Mouse (Mus musculus): ENCODE results near the gene Sh3pxd2b. TPM values are rescaled to one million over a fixed set of nuclear protein-coding genes. Genes with fewer than 3 reads are reported as not detected.

Sh3pxd2b gene
- total and polyA plus RNA-seq, 2 experiments from 2014 or later, result 7.4 to 35.9 TPM

- Histone ChIP-seq H3K4me1 (ENCODE audit: insufficient read depth) (peaks cover 17% of the 10 kb centered on the region), H3K36me3 (ENCODE audit: insufficient read depth) (peaks cover 7% of the 10 kb centered on the region; the same call in 1 of the 2 replicates), H3K9ac (0 out of 2 replicates have a peak overlapping the region, but pooled peaks have one; percentile 11), H3K4me2 (ENCODE audit: low read depth) (peak overlapping the region; percentile 65), H3K4me3 (ENCODE audit: low read depth, low read length) (no peak overlapping the region), H3K27ac (ENCODE audit: low read depth, low read length) (peak overlapping the region; percentile 24; the same call in 1 of the 2 replicates), H3K27me3 (ENCODE audit: insufficient read depth, low read length) (no peaks in the 10 kb centered on the region), H3K9me3 (ENCODE audit: low read length) (no peaks in the 10 kb centered on the region)
- DNase-seq (no peak), ATAC-seq (peak; percentile 12)
- no peak for TF ChIP-seq CTCF (IDR thresholded peaks at IDR 0.05; ENCODE audit: low read depth)
- WGBS, result 57% methylated on average over 13 of the region's 13 CpGs
These were observed 1.8 kb downstream of the Sh3pxd2b start for GRCm38 (mm10) chr11:32349284-32349953.

DNA sequence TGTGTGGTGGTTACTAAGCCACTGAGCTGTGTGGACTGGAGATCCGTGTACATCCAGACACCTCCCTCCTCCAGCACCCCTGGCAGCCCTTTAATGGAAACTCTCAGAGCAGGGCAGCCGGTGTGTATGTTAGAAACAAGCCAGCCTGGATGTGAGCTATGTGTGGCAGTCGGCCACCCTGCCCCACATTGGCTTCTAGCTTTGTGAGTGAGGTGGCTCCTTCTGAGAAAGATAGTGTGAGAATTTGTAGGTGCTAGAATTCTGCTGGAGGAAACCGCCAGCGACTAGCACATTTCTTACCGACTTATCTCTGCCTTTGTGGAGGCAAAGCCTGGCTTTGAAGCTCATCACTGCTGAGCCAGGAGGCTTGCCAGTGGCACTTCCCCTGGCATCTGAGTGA is 5.3 kb downstream of the Sh3pxd2b start:
- Histone ChIP-seq H3K36me3 (ENCODE audit: insufficient read depth) (peaks cover 7% of the 10 kb centered on the region; the same call in 1 of the 2 replicates), H3K9ac (no peak overlapping the region), H3K9me3 (ENCODE audit: low read length) (no peaks in the 10 kb centered on the region), H3K4me1 (ENCODE audit: insufficient read depth) (peaks cover 17% of the 10 kb centered on the region), H3K27ac (ENCODE audit: low read depth, low read length) (no peak overlapping the region), H3K4me2 (ENCODE audit: low read depth) (no peak overlapping the region), H3K4me3 (ENCODE audit: low read depth, low read length) (no peak overlapping the region), H3K27me3 (ENCODE audit: insufficient read depth, low read length) (no peaks in the 10 kb centered on the region)
- no peak for DNase-seq
- peak; percentile 24 for ATAC-seq
- TF ChIP-seq CTCF (IDR thresholded peaks at IDR 0.05; ENCODE audit: low read depth), result no peak
- 52% methylated on average over 6 of the region's 6 CpGs for WGBS

GRCm38 (mm10) chr11:32355377-32355776 is 7.8 kb downstream of the Sh3pxd2b start:
- Histone ChIP-seq H3K9me3 (ENCODE audit: low read length) (no peaks in the 10 kb centered on the region), H3K36me3 (ENCODE audit: insufficient read depth) (peaks cover 7% of the 10 kb centered on the region; the same call in 1 of the 2 replicates), H3K27me3 (ENCODE audit: insufficient read depth, low read length) (no peaks in the 10 kb centered on the region), H3K4me1 (ENCODE audit: insufficient read depth) (0 out of 2 replicates have a peak, but pooled peaks cover under 1% of the 10 kb centered on the region), H3K4me2 (ENCODE audit: low read depth) (no peak overlapping the region), H3K27ac (ENCODE audit: low read depth, low read length) (no peak overlapping the region), H3K9ac (no peak overlapping the region), H3K4me3 (ENCODE audit: low read depth, low read length) (no peak overlapping the region)
- 60% methylated on average over 1 of the region's 1 CpGs for WGBS
- TF ChIP-seq CTCF (IDR thresholded peaks at IDR 0.05; ENCODE audit: low read depth), result no peak
- ATAC-seq (no peak), DNase-seq (no peak)

GRCm38 (mm10) chr11:32357686-32358085 is 10.1 kb downstream of the Sh3pxd2b start:
- Histone ChIP-seq H3K9me3 (ENCODE audit: low read length) (no peaks in the 10 kb centered on the region), H3K27me3 (ENCODE audit: insufficient read depth, low read length) (no peaks in the 10 kb centered on the region), H3K4me1 (ENCODE audit: insufficient read depth) (no peaks in the 10 kb centered on the region), H3K9ac (no peak overlapping the region), H3K36me3 (ENCODE audit: insufficient read depth) (no peaks in the 10 kb centered on the region; the same call in 1 of the 2 replicates), H3K27ac (ENCODE audit: low read depth, low read length) (no peak overlapping the region), H3K4me3 (ENCODE audit: low read depth, low read length) (no peak overlapping the region), H3K4me2 (ENCODE audit: low read depth) (no peak overlapping the region)
- ATAC-seq, result no peak
- DNase-seq, result no peak
- no peak for TF ChIP-seq CTCF (IDR thresholded peaks at IDR 0.05; ENCODE audit: low read depth)
- 39% methylated on average over 9 of the region's 9 CpGs for WGBS

DNA sequence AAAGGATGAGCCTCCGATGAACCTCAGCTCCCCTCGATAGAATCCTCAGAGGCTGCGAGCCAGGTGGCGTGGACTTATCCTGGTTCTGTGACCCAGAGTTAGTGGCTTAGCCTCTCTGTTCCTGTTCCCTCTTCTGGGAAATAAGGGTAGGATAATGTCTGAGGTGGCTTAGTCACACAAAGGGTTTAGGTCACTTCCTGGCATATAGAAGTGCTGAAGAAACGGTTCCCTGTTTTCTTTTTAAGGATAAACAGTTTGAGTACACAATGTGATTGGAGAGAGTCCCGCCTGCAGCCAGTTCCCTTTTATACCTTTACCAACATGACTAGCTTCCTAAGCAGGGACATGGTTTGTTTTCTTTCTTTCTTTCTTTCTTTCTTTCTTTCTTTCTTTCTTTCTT is 10.8 kb downstream of the Sh3pxd2b start:
- Histone ChIP-seq H3K4me3 (ENCODE audit: low read depth, low read length) (no peak overlapping the region), H3K4me2 (ENCODE audit: low read depth) (no peak overlapping the region), H3K9me3 (ENCODE audit: low read length) (no peaks in the 10 kb centered on the region), H3K27me3 (ENCODE audit: insufficient read depth, low read length) (no peaks in the 10 kb centered on the region), H3K9ac (no peak overlapping the region), H3K4me1 (ENCODE audit: insufficient read depth) (no peaks in the 10 kb centered on the region), H3K36me3 (ENCODE audit: insufficient read depth) (no peaks in the 10 kb centered on the region; the same call in 1 of the 2 replicates), H3K27ac (ENCODE audit: low read depth, low read length) (no peak overlapping the region)
- ATAC-seq, result no peak
- no peak for DNase-seq
- TF ChIP-seq CTCF (IDR thresholded peaks at IDR 0.05; ENCODE audit: low read depth), result no peak
- 60% methylated on average over 6 of the region's 6 CpGs for WGBS

- ATAC-seq (no peak), DNase-seq (no peak)
- Histone ChIP-seq H3K4me3 (ENCODE audit: low read depth, low read length) (no peak overlapping the region), H3K4me1 (ENCODE audit: insufficient read depth) (no peaks in the 10 kb centered on the region), H3K4me2 (ENCODE audit: low read depth) (no peak overlapping the region), H3K9ac (no peak overlapping the region), H3K9me3 (ENCODE audit: low read length) (no peaks in the 10 kb centered on the region), H3K27me3 (ENCODE audit: insufficient read depth, low read length) (no peaks in the 10 kb centered on the region), H3K36me3 (ENCODE audit: insufficient read depth) (no peaks in the 10 kb centered on the region), H3K27ac (ENCODE audit: low read depth, low read length) (no peak overlapping the region)
- 74% methylated on average over 4 of the region's 4 CpGs for WGBS
- TF ChIP-seq CTCF (IDR thresholded peaks at IDR 0.05; ENCODE audit: low read depth), result no peak
These were observed 11.9 kb downstream of the Sh3pxd2b start for GRCm38 (mm10) chr11:32359566-32359965.

DNA sequence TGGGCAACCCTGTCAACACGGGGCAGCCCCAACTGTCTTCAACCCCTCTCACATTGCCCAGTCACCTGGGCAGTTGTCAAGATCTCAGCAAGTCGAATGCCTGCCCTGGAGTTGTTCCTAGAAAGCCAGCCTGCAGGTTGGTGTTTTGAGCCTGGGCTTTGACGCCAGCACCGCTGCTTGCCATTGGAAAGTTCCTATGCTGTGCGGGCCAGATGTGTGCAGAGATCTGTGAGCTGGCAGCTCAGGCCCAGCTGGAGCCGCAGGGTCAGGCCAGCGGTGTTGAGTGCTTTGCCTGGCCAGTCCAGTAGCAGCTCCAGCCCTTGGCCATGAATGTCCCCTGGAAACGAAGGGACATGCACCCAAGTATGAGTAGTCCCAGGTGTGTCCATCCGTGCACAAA is 14.2 kb downstream of the Sh3pxd2b start:
- Histone ChIP-seq H3K4me1 (ENCODE audit: insufficient read depth) (no peaks in the 10 kb centered on the region), H3K9me3 (ENCODE audit: low read length) (no peaks in the 10 kb centered on the region), H3K9ac (no peak overlapping the region), H3K4me2 (ENCODE audit: low read depth) (no peak overlapping the region), H3K27me3 (ENCODE audit: insufficient read depth, low read length) (no peaks in the 10 kb centered on the region), H3K36me3 (ENCODE audit: insufficient read depth) (no peaks in the 10 kb centered on the region), H3K4me3 (ENCODE audit: low read depth, low read length) (no peak overlapping the region), H3K27ac (ENCODE audit: low read depth, low read length) (no peak overlapping the region)
- WGBS, result 94% methylated on average over 9 of the region's 9 CpGs
- ATAC-seq, result no peak
- no peak for DNase-seq
- TF ChIP-seq CTCF (IDR thresholded peaks at IDR 0.05; ENCODE audit: low read depth), result no peak
